Mouse (Mus musculus) lung, embryonic 14.5 days (tissue): ENCODE measurements around the gene Usp38. TPM values are rescaled to one million over a fixed set of nuclear protein-coding genes. Genes with fewer than 3 reads are reported as not detected.

Source experiments
- ATAC-seq: fragments of 200-750 bp; cut with Nextera tagmentation; 2 replicates; pipeline ENCODE4 v1.8.0; 2017; ENCODE audit warnings: mild to moderate bottlenecking, moderate TSS enrichment, moderate library complexity; ENCODE audit not compliant: insufficient read depth
- DNase-seq: peaks from one replicate; pipeline ENCODE4 v3.0.0-alpha.2; 2015
- H3K27ac ChIP-seq: fragments of 300-500 bp; sonication (generic); 2 replicates; pipeline ENCODE4 v1.5.1; 2014; ENCODE audit warnings: low read depth, mild to moderate bottlenecking, moderate library complexity
- H3K27me3 ChIP-seq: fragments of 300-500 bp; sonication (generic); 2 replicates; pipeline ENCODE4 v1.6.1; 2014; ENCODE audit warnings: low read length, control low read depth; ENCODE audit not compliant: insufficient read depth
- H3K36me3 ChIP-seq: fragments of 300-500 bp; sonication (generic); 2 replicates; pipeline ENCODE4 v1.6.1; 2014; ENCODE audit warnings: control low read depth; ENCODE audit not compliant: insufficient read depth
- H3K4me1 ChIP-seq: fragments of 300-500 bp; sonication (generic); 2 replicates; pipeline ENCODE4 v1.6.1; 2014; ENCODE audit warnings: antibody characterized with exemption, control low read depth; ENCODE audit not compliant: insufficient read depth
- H3K4me2 ChIP-seq: fragments of 300-500 bp; sonication (generic); 2 replicates; pipeline ENCODE4 v1.6.1; 2014; ENCODE audit warnings: mild to moderate bottlenecking
- H3K4me3 ChIP-seq: fragments of 300-500 bp; sonication (generic); 2 replicates; pipeline ENCODE4 v1.5.1; 2014; ENCODE audit warnings: low read depth, low read length
- H3K9ac ChIP-seq: fragments of 300-500 bp; sonication (generic); 2 replicates; pipeline ENCODE4 v1.6.1; 2014
- H3K9me3 ChIP-seq: fragments of 300-500 bp; sonication (generic); 2 replicates; pipeline ENCODE4 v1.6.1; 2016; ENCODE audit warnings: low read depth, low read length, control low read depth
- CTCF ChIP-seq: IDR thresholded peaks from 2 replicates; pipeline ENCODE4 v1.5.1; 2016; ENCODE audit warnings: antibody characterized with exemption, low read depth
- whole genome bisulfite sequencing: fragments of 180-500 bp; shearing (Covaris S2); extraction: QIAGEN DNeasy Blood & Tissue Kit; methylation state at CpG from one replicate; pipeline ENCODE4 v1.1.7; 2014; 5-methylcytosine and 5-hydroxymethylcytosine counted together
- polyA plus RNA-seq: library from polyadenylated mRNA; unstranded; fragments of >200 nt; fragmentation: Nextera tagmentation; extraction: Ambion mirVana; gene quantifications from 2 replicates; pipeline ENCODE4 v1.2.1, GENCODE M21; 2014

The Usp38 gene
- polyA plus RNA-seq, 1 experiment from 2014 or later: 23.2 TPM

GRCm38 (mm10) chr8:80981696-80982095 is 33.0 kb downstream of the Usp38 start:
- Histone ChIP-seq H3K27ac (no peak overlapping the region), H3K4me1 (0 out of 2 replicates have a peak, but pooled peaks cover 2% of the 10 kb centered on the region), H3K4me2 (no peak overlapping the region), H3K9ac (no peak overlapping the region), H3K27me3 (no peaks in the 10 kb centered on the region), H3K9me3 (no peaks in the 10 kb centered on the region), H3K4me3 (no peak overlapping the region), H3K36me3 (peaks cover 54% of the 10 kb centered on the region)
- DNase-seq (no peak), ATAC-seq (no peak)
- 77% methylated on average over 9 of the region's 9 CpGs for WGBS
- no peak for TF ChIP-seq CTCF

GRCm38 (mm10) chr8:80980063-80980462 is 34.7 kb downstream of the Usp38 start:
- DNase-seq (no peak), ATAC-seq (no peak)
- Histone ChIP-seq H3K9me3 (no peaks in the 10 kb centered on the region), H3K27me3 (no peaks in the 10 kb centered on the region), H3K4me2 (no peak overlapping the region), H3K36me3 (peaks cover 41% of the 10 kb centered on the region), H3K27ac (no peak overlapping the region), H3K4me1 (0 out of 2 replicates have a peak, but pooled peaks cover 2% of the 10 kb centered on the region), H3K4me3 (no peak overlapping the region), H3K9ac (no peak overlapping the region)
- TF ChIP-seq CTCF: no peak
- WGBS: 86% methylated on average over 4 of the region's 4 CpGs

- no peak for TF ChIP-seq CTCF
- no peak overlapping the region for H3K27ac ChIP-seq
- 64% methylated on average over 1 of the region's 1 CpGs for WGBS
- H3K27me3 ChIP-seq: no peaks in the 10 kb centered on the region
- H3K36me3 ChIP-seq: peaks cover 22% of the 10 kb centered on the region
- H3K9me3 ChIP-seq: no peaks in the 10 kb centered on the region
- H3K4me3 ChIP-seq: no peak overlapping the region
- peak; percentile 26 for DNase-seq
- no peak for ATAC-seq
- no peaks in the 10 kb centered on the region for H3K4me1 ChIP-seq
- no peak overlapping the region for H3K9ac ChIP-seq
- no peak overlapping the region for H3K4me2 ChIP-seq
Observed at GRCm38 (mm10) chr8:80977231-80977630, 37.5 kb downstream of the Usp38 start.

- H3K4me1 ChIP-seq: no peaks in the 10 kb centered on the region
- WGBS: 75% methylated on average over 8 of the region's 9 CpGs
- H3K27ac ChIP-seq: no peak overlapping the region
- H3K4me2 ChIP-seq: no peak overlapping the region
- no peaks in the 10 kb centered on the region for H3K36me3 ChIP-seq
- H3K4me3 ChIP-seq: no peak overlapping the region
- no peak overlapping the region for H3K9ac ChIP-seq
- TF ChIP-seq CTCF: no peak
- H3K27me3 ChIP-seq: no peaks in the 10 kb centered on the region
- DNase-seq: no peak
- no peaks in the 10 kb centered on the region for H3K9me3 ChIP-seq
- no peak for ATAC-seq
Observed at GRCm38 (mm10) chr8:80971150-80971549, 43.6 kb downstream of the Usp38 start.

GRCm38 (mm10) chr8:80970000-80970685 is 44.6 kb downstream of the Usp38 start:
- Histone ChIP-seq H3K9me3 (no peaks in the 10 kb centered on the region), H3K4me2 (no peak overlapping the region), H3K4me1 (no peaks in the 10 kb centered on the region), H3K9ac (no peak overlapping the region), H3K27me3 (no peaks in the 10 kb centered on the region), H3K27ac (no peak overlapping the region), H3K4me3 (no peak overlapping the region), H3K36me3 (no peaks in the 10 kb centered on the region)
- no peak for TF ChIP-seq CTCF
- ATAC-seq (no peak), DNase-seq (no peak)
- 77% methylated on average over 11 of the region's 11 CpGs for WGBS

- 78% methylated on average over 5 of the region's 5 CpGs for WGBS
- Histone ChIP-seq H3K36me3 (no peaks in the 10 kb centered on the region), H3K4me1 (no peaks in the 10 kb centered on the region), H3K4me2 (no peak overlapping the region), H3K27ac (no peak overlapping the region), H3K4me3 (no peak overlapping the region), H3K27me3 (no peaks in the 10 kb centered on the region), H3K9ac (no peak overlapping the region), H3K9me3 (no peaks in the 10 kb centered on the region)
- no peak for TF ChIP-seq CTCF
- no peak for ATAC-seq
- no peak for DNase-seq
Observed at GRCm38 (mm10) chr8:80969423-80969822, 45.3 kb downstream of the Usp38 start.

GRCm38 (mm10) chr8:80963095-80963494 is 51.6 kb downstream of the Usp38 start:
- DNase-seq: no peak
- WGBS: 93% methylated on average over 3 of the region's 3 CpGs
- no peak for ATAC-seq
- H3K27me3 ChIP-seq: no peaks in the 10 kb centered on the region
- peaks cover 7% of the 10 kb centered on the region; the same call in 1 of the 2 replicates for H3K4me1 ChIP-seq
- H3K9me3 ChIP-seq: no peaks in the 10 kb centered on the region
- no peak overlapping the region for H3K4me3 ChIP-seq
- H3K9ac ChIP-seq: no peak overlapping the region
- no peak overlapping the region for H3K27ac ChIP-seq
- H3K4me2 ChIP-seq: no peak overlapping the region
- H3K36me3 ChIP-seq: no peaks in the 10 kb centered on the region
- no peak for TF ChIP-seq CTCF
